Mouse (Mus musculus) T-helper 17 cell (primary cell): ENCODE measurements around the gene Baz2b.

Source experiments
- in situ Hi-C, 2 experiments: fragments of 300-600 bp; cut with MboI, MseI; formaldehyde crosslinking; loops; 1 replicate in 1 of 2; 2 replicates in 1 of 2; pipeline ENCODE4 v1.15.1; 2025; ENCODE audit warnings: high pct_unique_total_duplicates in 2 of 2

Gene Baz2b

GRCm38 (mm10) chr2:60112116-60112515, 97.5 kb downstream of the Baz2b start:
- in situ Hi-C loops: loop anchor here in 1 of 2 experiments (5.0 kb wide), 1 partner anchor 95 kb away; the partner anchor contains the start of genes Baz2b and March7

GRCm38 (mm10) chr2:60109001-60109400, 100.6 kb downstream of the Baz2b start:
- in situ Hi-C loops: loop anchor here in 1 of 2 experiments (5.0 kb wide), 1 partner anchor 37 kb away; no protein-coding TSS in a partner anchor

GRCm38 (mm10) chr2:60096625-60097024, 113.0 kb downstream of the Baz2b start:
- in situ Hi-C loops: no loop called here

GRCm38 (mm10) chr2:60090280-60090679, 119.4 kb downstream of the Baz2b start:
- in situ Hi-C loops: no loop called here

GRCm38 (mm10) chr2:60089528-60090247, 120.0 kb downstream of the Baz2b start:
- in situ Hi-C loops: no loop called here

GRCm38 (mm10) chr2:60088785-60089527, 120.7 kb downstream of the Baz2b start:
- in situ Hi-C loops: no loop called here

GRCm38 (mm10) chr2:60086197-60086903, 123.3 kb downstream of the Baz2b start:
- in situ Hi-C loops: no loop called here

GRCm38 (mm10) chr2:60084823-60085222, 124.8 kb downstream of the Baz2b start:
- in situ Hi-C loops: no loop called here

- in situ Hi-C loops: no loop called here
Observed at GRCm38 (mm10) chr2:60082984-60083636, 126.5 kb downstream of the Baz2b start.

- in situ Hi-C loops: no loop called here
Observed at GRCm38 (mm10) chr2:60082225-60082624, 127.4 kb downstream of the Baz2b start.

GRCm38 (mm10) chr2:60080831-60081230, 128.8 kb downstream of the Baz2b start:
- in situ Hi-C loops: no loop called here

- in situ Hi-C loops: no loop called here
Observed at GRCm38 (mm10) chr2:60077631-60078030, 132.0 kb downstream of the Baz2b start.

- in situ Hi-C loops: no loop called here
Observed at GRCm38 (mm10) chr2:60076800-60077199, 132.8 kb downstream of the Baz2b start.

- in situ Hi-C loops: no loop called here
Observed at GRCm38 (mm10) chr2:60076025-60076424, 133.6 kb downstream of the Baz2b start.

- in situ Hi-C loops: loop anchor here in 1 of 2 experiments (5.0 kb wide), 1 partner anchor 34 kb away; no protein-coding TSS in a partner anchor
Observed at GRCm38 (mm10) chr2:60073798-60074197, 135.8 kb downstream of the Baz2b start.

- in situ Hi-C loops: loop anchor here in 1 of 2 experiments (5.0 kb wide), 1 partner anchor 35 kb away; no protein-coding TSS in a partner anchor
Observed at GRCm38 (mm10) chr2:60071813-60072212, 137.8 kb downstream of the Baz2b start.

- in situ Hi-C loops: loop anchor here in 1 of 2 experiments (5.0 kb wide), 1 partner anchor 36 kb away; no protein-coding TSS in a partner anchor
Observed at GRCm38 (mm10) chr2:60070938-60071337, 138.7 kb downstream of the Baz2b start.

GRCm38 (mm10) chr2:60068468-60068867, 141.2 kb downstream of the Baz2b start:
- in situ Hi-C loops: no loop called here

- in situ Hi-C loops: no loop called here
Observed at GRCm38 (mm10) chr2:60065415-60065814, 144.2 kb downstream of the Baz2b start.

GRCm38 (mm10) chr2:60060185-60060775, 149.4 kb downstream of the Baz2b start:
- in situ Hi-C loops: no loop called here

- in situ Hi-C loops: no loop called here
Observed at GRCm38 (mm10) chr2:60059300-60059699, 150.3 kb downstream of the Baz2b start.
